Mouse (Mus musculus) CH12.LX (cell line): ENCODE data around the gene Tmem115. TPM values are rescaled to one million over a fixed set of nuclear protein-coding genes. Genes with fewer than 3 reads are reported as not detected.

Experiments
- DNase-seq: peaks from one replicate; pipeline ENCODE4 v3.0.0-alpha.2; 2013; ENCODE audit errors: extremely low read depth
- H3K27ac ChIP-seq: 2 replicates; pipeline ENCODE4 v1.5.1; 2012; ENCODE audit warnings: low read depth, mild to moderate bottlenecking, control low read depth, moderate library complexity; ENCODE audit not compliant: insufficient read depth
- H3K27me3 ChIP-seq: replicated peaks from 2 replicates; pipeline ENCODE3; 2012; ENCODE audit warnings: inconsistent platforms
- H3K36me3 ChIP-seq, 2 experiments: replicated peaks in 1 of 2; 2 replicates each; pipeline versions ENCODE3 to v1.6.1; 2012; ENCODE audit warnings: inconsistent platforms in 1 of 2, low read length in 1 of 2, mild to moderate bottlenecking in 1 of 2, mixed read lengths in 1 of 2, moderate library complexity in 1 of 2; ENCODE audit not compliant: control insufficient read depth in 1 of 2, insufficient read depth in 1 of 2
- H3K4me1 ChIP-seq, 2 experiments: 2 replicates each; pipeline ENCODE4 v1.6.1; 2012; ENCODE audit warnings: inconsistent platforms in 1 of 2, moderate library complexity in 1 of 2; ENCODE audit not compliant: insufficient read depth in 2 of 2, control insufficient read depth in 1 of 2
- H3K4me2 ChIP-seq: 2 replicates; pipeline ENCODE4 v1.6.1; 2012; ENCODE audit warnings: low read depth, mild to moderate bottlenecking, control low read depth; ENCODE audit not compliant: poor library complexity, insufficient read depth, severe bottlenecking
- H3K4me3 ChIP-seq, 3 experiments: fragments of 150-350 bp in 1 of 3; sonication (generic) in 1 of 3; replicated peaks in 1 of 3; 2 replicates each; pipeline versions ENCODE3 to v1.5.1; 2011 to 2012; ENCODE audit warnings: low read depth in 2 of 3, low read length in 2 of 3, mild to moderate bottlenecking in 2 of 3, moderate library complexity in 2 of 3, control low read depth in 1 of 3, improper control_type of control experiment in 1 of 3, inconsistent platforms in 1 of 3, mixed read lengths in 1 of 3; ENCODE audit not compliant: poor library complexity in 1 of 3
- H3K79me2 ChIP-seq: replicated peaks from 2 replicates; pipeline ENCODE4 v1.6.1; 2012; ENCODE audit warnings: mild to moderate bottlenecking, moderate library complexity; ENCODE audit not compliant: control insufficient read depth, poor library complexity, insufficient read depth, severe bottlenecking; ENCODE audit errors: extremely low read depth
- H3K9ac ChIP-seq: 2 replicates; pipeline ENCODE4 v1.6.1; 2012; ENCODE audit warnings: low read depth, mild to moderate bottlenecking, control low read depth, moderate library complexity; ENCODE audit not compliant: insufficient read depth
- H3K9me3 ChIP-seq: replicated peaks from 2 replicates; pipeline ENCODE3; 2012; ENCODE audit warnings: low read length, inconsistent platforms, mixed read lengths
- CHD2 ChIP-seq: IDR thresholded peaks from 2 replicates; pipeline ENCODE4 v1.6.1; 2011; ENCODE audit warnings: low read length, improper control_type of control experiment
- CTCF ChIP-seq, 2 experiments: IDR thresholded peaks in 1 of 2; conservative IDR thresholded peaks in 1 of 2; 2 replicates each; pipeline ENCODE4 v1.5.1; 2011 to 2012; ENCODE audit warnings: low read depth in 2 of 2, low read length in 2 of 2, improper control_type of control experiment in 1 of 2, inconsistent platforms in 1 of 2, mild to moderate bottlenecking in 1 of 2, moderate library complexity in 1 of 2
- ELF1 ChIP-seq: IDR thresholded peaks from 2 replicates; pipeline ENCODE4 v1.6.1; 2014; ENCODE audit warnings: low read depth, mild to moderate bottlenecking, inconsistent platforms, low read length, improper control_type of control experiment
- HCFC1 ChIP-seq: IDR thresholded peaks from 2 replicates; pipeline ENCODE4 v1.6.1; 2012; ENCODE audit warnings: low read depth, mild to moderate bottlenecking, inconsistent platforms, low read length, improper control_type of control experiment
- JUN ChIP-seq: IDR thresholded peaks from 2 replicates; pipeline ENCODE4 v1.6.1; 2011; ENCODE audit warnings: low read depth, mild to moderate bottlenecking, low read length, improper control_type of control experiment, moderate library complexity; ENCODE audit not compliant: insufficient read depth
- JUND ChIP-seq: conservative IDR thresholded peaks from 2 replicates; pipeline ENCODE4 v1.6.1; 2011; ENCODE audit warnings: low read depth, low read length, improper control_type of control experiment
- MAZ ChIP-seq: IDR thresholded peaks from 2 replicates; pipeline ENCODE4 v1.6.1; 2012; ENCODE audit warnings: low read depth, mild to moderate bottlenecking, inconsistent platforms, low read length, improper control_type of control experiment, moderate library complexity
- MEF2A ChIP-seq: IDR thresholded peaks from 2 replicates; pipeline ENCODE4 v1.6.1; 2014; ENCODE audit warnings: low read depth, mild to moderate bottlenecking, inconsistent platforms, low read length, improper control_type of control experiment, borderline replicate concordance
- MXI1 ChIP-seq: IDR thresholded peaks from 2 replicates; pipeline ENCODE4 v1.6.1; 2011; ENCODE audit warnings: mild to moderate bottlenecking, low read depth, low read length, improper control_type of control experiment
- PAX5 ChIP-seq: IDR thresholded peaks from 2 replicates; pipeline ENCODE4 v1.6.1; 2012; ENCODE audit warnings: low read length, inconsistent platforms, mixed read lengths
- POLR2A ChIP-seq: IDR thresholded peaks from 2 replicates; pipeline ENCODE4 v1.6.1; 2011; ENCODE audit warnings: low read depth, mild to moderate bottlenecking, improper control_type of control experiment, low read length
- RCOR1 ChIP-seq: conservative IDR thresholded peaks from 2 replicates; pipeline ENCODE4 v1.6.1; 2012; ENCODE audit warnings: low read depth, mild to moderate bottlenecking, inconsistent platforms, low read length, improper control_type of control experiment
- SMC3 ChIP-seq: IDR thresholded peaks from 2 replicates; pipeline ENCODE4 v1.6.1; 2011; ENCODE audit warnings: low read depth, low read length, improper control_type of control experiment
- TBP ChIP-seq: conservative IDR thresholded peaks from 2 replicates; pipeline ENCODE4 v1.6.1; 2011; ENCODE audit warnings: low read depth, low read length, improper control_type of control experiment
- TCF12 ChIP-seq: IDR thresholded peaks from 2 replicates; pipeline ENCODE4 v1.6.1; 2014; ENCODE audit warnings: low read depth, mild to moderate bottlenecking, inconsistent platforms, low read length, improper control_type of control experiment
- USF1 ChIP-seq: IDR thresholded peaks from 2 replicates; pipeline ENCODE4 v1.6.1; 2014; ENCODE audit warnings: low read depth, mild to moderate bottlenecking, inconsistent platforms, low read length, improper control_type of control experiment
- ZC3H11A ChIP-seq: IDR thresholded peaks from 2 replicates; pipeline ENCODE4 v1.6.1; 2012; ENCODE audit warnings: low read depth, mild to moderate bottlenecking, inconsistent platforms, low read length, improper control_type of control experiment
- ZKSCAN1 ChIP-seq: IDR thresholded peaks from 2 replicates; pipeline ENCODE4 v1.6.1; 2012; ENCODE audit warnings: low read depth, inconsistent platforms, low read length, improper control_type of control experiment, borderline replicate concordance
- ZMIZ1 ChIP-seq: IDR thresholded peaks from 2 replicates; pipeline ENCODE4 v1.6.1; 2012; ENCODE audit warnings: low read depth, mild to moderate bottlenecking, inconsistent platforms, low read length, improper control_type of control experiment
- dilution Hi-C: fragments of 300-500 bp; cut with MboI; formaldehyde crosslinking; loops from 2 replicates; pipeline ENCODE4 v1.14.3; 2020; ENCODE audit warnings: low sequenced_read_pairs; ENCODE audit not compliant: extremely low pct_unique_long_range_greater_than_20kb, extremely low pct_ligation_motif_present
- in situ Hi-C: fragments of 300-500 bp; cut with MboI; formaldehyde crosslinking; loops from 3 replicates; pipeline ENCODE4 v1.14.3; 2019; ENCODE audit warnings: low sequenced_read_pairs, low pct_ligation_motif_present, low pct_unique_long_range_greater_than_20kb, mixed read lengths
- polyA plus RNA-seq: library from polyadenylated mRNA; unstranded; fragments of >175 nt; gene quantifications from 2 replicates; pipeline ENCODE4 v1.2.1, GENCODE M21; 2012; ENCODE audit warnings: low read depth; ENCODE audit not compliant: insufficient read length
- total RNA-seq, 2 experiments: library from RNA; depleted of rRNA; stranded (reverse); fragments of 300-350 nt in 1 of 2; fragments of >200 nt in 1 of 2; gene quantifications; 2 replicates each; pipeline ENCODE4 v1.2.3; 2012 to 2014

Tmem115 gene
- total and polyA plus RNA-seq, 3 experiments, result 12.6 to 17.9 (median 13.0) TPM

DNA sequence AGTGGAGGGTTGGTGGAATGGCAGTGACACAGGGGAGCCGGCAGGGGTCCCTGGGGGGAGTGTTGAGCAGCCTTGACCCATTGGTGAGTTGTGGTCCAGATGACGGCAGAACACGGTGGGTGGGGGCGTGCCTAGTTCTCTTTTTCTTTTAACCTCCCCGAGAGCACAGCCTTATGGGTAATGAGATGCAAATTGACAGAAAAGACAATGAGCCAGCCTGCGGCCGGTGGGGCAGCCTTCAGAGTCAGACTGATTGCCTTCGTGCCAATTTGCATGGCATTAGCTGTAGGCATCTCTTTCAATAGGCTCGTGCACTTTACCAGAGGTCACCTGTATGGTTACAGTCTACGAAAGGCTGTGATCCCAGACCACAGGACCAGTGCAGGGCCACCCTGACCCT, 47.7 kb upstream of the Tmem115 start:
- H3K79me2 ChIP-seq, result no peaks in the 10 kb centered on the region
- peak in 1 of 2 experiments; percentile 26; a peak in 1 of 4 replicates for TF ChIP-seq CTCF (conservative IDR thresholded peaks at IDR 0.05 in 1 of 2, IDR thresholded peaks at IDR 0.05 in 1 of 2; ENCODE audit: low read depth in 2 of 2, low read length in 2 of 2)
- TF ChIP-seq PAX5, result no peak
- TF ChIP-seq, all 38 proteins: peak for 1
- peak overlapping the region; percentile 24; the same call in 1 of the 2 replicates for H3K4me2 ChIP-seq
- in situ Hi-C loops, result loop anchor here (25.0 kb wide), 1 partner anchor 549 kb away; no protein-coding TSS in a partner anchor
- H3K27ac ChIP-seq, result no peak overlapping the region
- peak; percentile 18 for DNase-seq
- dilution Hi-C loops, result no loop called here
- H3K36me3 ChIP-seq, result no peaks in the 10 kb centered on the region
- H3K9me3 ChIP-seq, result no peaks in the 10 kb centered on the region
- no peak overlapping the region for H3K9ac ChIP-seq
- no peak overlapping the region for H3K4me3 ChIP-seq
- H3K27me3 ChIP-seq, result peaks cover 93% of the 10 kb centered on the region
- H3K4me1 ChIP-seq, result peaks cover 0 to 3% of the 10 kb centered on the region in 2 experiments; a peak in 2 of 4 replicates

DNA sequence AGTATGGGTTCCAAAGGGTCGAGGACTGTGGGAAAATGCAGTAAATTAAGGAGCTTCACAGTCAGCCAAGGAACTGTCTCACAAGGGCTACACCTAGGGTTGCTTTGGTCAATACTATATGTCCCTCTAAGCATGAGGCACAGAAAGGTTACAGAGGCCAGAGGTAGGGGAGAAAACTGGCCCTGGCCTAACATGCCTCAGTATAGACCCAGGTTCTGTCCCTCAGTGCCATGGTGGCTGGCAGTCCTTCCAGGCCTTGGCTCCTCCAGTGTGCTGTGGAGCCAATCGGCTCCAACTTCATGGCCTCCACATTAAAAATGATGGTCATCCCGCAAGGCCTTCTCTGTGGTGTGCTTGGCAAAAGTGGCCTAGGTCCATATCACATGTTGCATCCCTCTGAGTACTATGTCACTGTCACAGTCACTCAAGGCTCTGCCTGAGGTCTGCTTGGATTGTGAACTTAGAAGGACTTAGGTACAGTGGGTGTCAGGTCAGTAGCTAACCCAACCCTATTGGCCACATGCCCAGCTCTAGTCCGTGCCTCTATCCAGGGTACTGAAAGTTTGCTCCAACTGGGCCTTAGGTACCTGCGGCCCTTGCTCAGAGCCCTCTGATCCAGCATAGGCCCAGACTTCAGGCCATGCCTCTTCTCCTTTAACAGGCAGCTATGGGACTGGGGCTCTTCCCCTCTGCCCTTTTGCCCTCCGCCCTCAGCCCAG, 47.1 kb upstream of the Tmem115 start:
- Histone ChIP-seq H3K4me2 (peak overlapping the region; percentile 24; the same call in 1 of the 2 replicates), H3K4me3 (no peak overlapping the region), H3K27ac (no peak overlapping the region), H3K9ac (no peak overlapping the region), H3K4me1 (peaks cover 0 to 3% of the 10 kb centered on the region in 2 experiments; a peak in 2 of 4 replicates), H3K27me3 (peaks cover 94% of the 10 kb centered on the region), H3K36me3 (no peaks in the 10 kb centered on the region), H3K9me3 (no peaks in the 10 kb centered on the region), H3K79me2 (no peaks in the 10 kb centered on the region)
- no peak for DNase-seq
- in situ Hi-C loops (loop anchor here (25.0 kb wide), 1 partner anchor 549 kb away; no protein-coding TSS in a partner anchor), dilution Hi-C loops (no loop called here)
- TF ChIP-seq ELF1 (no peak), TBP (0 out of 2 replicates have a peak, but pooled peaks have one; percentile 61), SMC3 (no peak), POLR2A (peak; percentile 57; the same call in 1 of the 2 replicates), MXI1 (peak; percentile 47; the same call in 1 of the 2 replicates), ZMIZ1 (peak; percentile 89), ZC3H11A (no peak), TCF12 (no peak)

DNA sequence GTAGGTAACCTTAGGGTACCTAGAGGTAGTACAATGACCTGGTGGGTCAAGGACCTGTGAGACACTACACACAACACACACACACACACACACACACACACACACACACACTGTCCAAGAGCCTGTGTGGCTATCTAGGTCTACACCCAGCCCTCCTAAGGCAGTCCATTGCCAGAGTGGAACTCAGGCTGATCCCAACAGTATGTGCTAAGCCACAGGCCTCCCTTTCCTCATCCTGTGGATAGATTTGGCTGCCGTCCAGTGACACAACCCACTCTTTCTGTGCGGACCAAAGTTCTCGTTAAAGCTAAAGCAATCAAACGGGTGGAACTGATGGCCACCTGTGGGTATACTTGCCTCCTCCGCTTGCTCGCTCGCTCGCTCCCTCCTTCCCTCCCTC, 43.6 kb upstream of the Tmem115 start:
- DNase-seq, result no peak
- Histone ChIP-seq H3K27ac (no peak overlapping the region), H3K9ac (no peak overlapping the region), H3K4me2 (no peak overlapping the region), H3K27me3 (peaks cover 93% of the 10 kb centered on the region), H3K4me1 (peaks cover 0 to 3% of the 10 kb centered on the region in 2 experiments; a peak in 2 of 4 replicates), H3K4me3 (no peak overlapping the region), H3K9me3 (no peaks in the 10 kb centered on the region), H3K36me3 (no peaks in the 10 kb centered on the region), H3K79me2 (no peaks in the 10 kb centered on the region)
- in situ Hi-C loops, result loop anchor here (25.0 kb wide), 1 partner anchor 553 kb away; no protein-coding TSS in a partner anchor
- dilution Hi-C loops, result no loop called here
- TF ChIP-seq JUN (no peak), MXI1 (no peak), ELF1 (no peak), JUND (no peak), HCFC1 (no peak), RCOR1 (no peak), MAZ (no peak), USF1 (no peak), CHD2 (no peak), TCF12 (no peak), MEF2A (no peak), ZKSCAN1 (no peak)
